Mouse (Mus musculus): ENCODE measurements around the gene Slc51a. TPM values are rescaled to one million over a fixed set of nuclear protein-coding genes. Genes with fewer than 3 reads are reported as not detected.
"Not testable (repeated sequence)": the region's sequence is repeated elsewhere in the genome, so short reads cannot be mapped to it uniquely, and the experiment has no call there.

Slc51a gene
- polyA plus RNA-seq, 1 experiment from 2014 or later, result 0.20 TPM

DNA sequence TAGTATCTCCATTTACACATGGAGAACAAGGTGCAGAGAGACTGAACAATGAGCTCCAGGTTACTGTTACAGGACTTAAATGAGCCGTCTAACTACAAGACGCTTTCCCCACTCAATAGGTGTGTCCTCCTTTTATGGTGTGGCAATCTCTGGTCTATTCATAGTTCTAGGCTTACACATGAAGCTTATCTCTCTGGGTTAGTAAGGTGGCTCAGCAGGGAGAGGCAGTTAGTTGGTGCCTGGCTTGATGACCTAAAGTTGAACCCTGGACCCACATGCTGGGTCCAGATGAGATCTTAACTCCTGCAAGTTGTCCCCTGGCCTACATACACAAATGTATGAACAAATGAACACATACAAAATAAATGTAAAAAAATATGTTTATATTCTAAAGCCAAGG is 24.3 kb downstream of the Slc51a start:
- no peak overlapping the region for H3K4me3 ChIP-seq (ENCODE audit: inconsistent target)
- H3K36me3 ChIP-seq (ENCODE audit: inconsistent target), result peaks cover 66% of the 10 kb centered on the region
- H3K27ac ChIP-seq, result no peak overlapping the region
- peaks cover 11% of the 10 kb centered on the region; the same call in 1 of the 2 replicates for H3K79me2 ChIP-seq (ENCODE audit: inconsistent target)
- 94% methylated on average over 2 of the region's 2 CpGs for WGBS (ENCODE audit: missing documents)

DNA sequence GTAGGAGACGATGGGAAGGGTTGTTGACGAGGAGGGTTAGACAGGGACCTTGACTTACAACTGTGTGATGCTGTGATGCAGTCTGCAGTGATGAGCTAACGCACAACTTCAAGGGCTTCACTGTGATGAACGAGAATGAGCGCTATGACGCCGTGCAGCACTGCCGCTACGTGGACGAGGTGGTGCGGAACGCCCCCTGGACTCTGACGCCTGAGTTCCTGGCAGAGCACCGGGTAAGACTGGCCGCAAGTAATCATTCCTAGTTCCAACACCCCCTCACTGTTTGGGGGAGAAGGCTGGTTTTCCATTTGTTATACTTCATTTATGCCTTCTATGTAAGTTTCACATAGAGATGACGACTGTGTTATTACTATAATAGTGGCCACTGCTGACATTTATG is 24.7 kb downstream of the Slc51a start:
- no peak overlapping the region for H3K4me3 ChIP-seq (ENCODE audit: inconsistent target)
- peaks cover 15% of the 10 kb centered on the region; the same call in 1 of the 2 replicates for H3K79me2 ChIP-seq (ENCODE audit: inconsistent target)
- no peak overlapping the region for H3K27ac ChIP-seq
- 97% methylated on average over 16 of the region's 16 CpGs for WGBS (ENCODE audit: missing documents)
- peaks cover 66% of the 10 kb centered on the region for H3K36me3 ChIP-seq (ENCODE audit: inconsistent target)

DNA sequence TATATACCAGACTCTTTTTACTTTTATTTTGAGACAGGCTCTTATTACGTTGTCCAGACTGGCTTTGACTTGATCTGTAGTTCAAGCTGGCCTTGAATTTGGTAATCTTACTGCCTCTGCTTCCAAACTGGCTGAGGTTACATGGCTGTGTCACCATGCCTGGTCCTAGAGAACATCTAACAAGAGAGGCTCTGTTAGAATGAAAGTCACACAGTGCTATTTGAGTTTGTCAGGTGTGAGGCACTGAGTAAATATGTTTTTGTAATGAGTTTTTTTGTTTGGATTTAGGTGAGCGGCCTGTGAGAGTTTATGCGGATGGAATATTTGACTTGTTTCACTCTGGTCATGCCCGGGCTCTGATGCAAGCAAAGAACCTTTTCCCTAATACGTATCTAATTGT is 26.0 kb downstream of the Slc51a start:
- Histone ChIP-seq H3K4me3 (ENCODE audit: inconsistent target) (no peak overlapping the region), H3K27ac (no peak overlapping the region), H3K36me3 (ENCODE audit: inconsistent target) (peaks cover 62% of the 10 kb centered on the region), H3K79me2 (ENCODE audit: inconsistent target) (peaks cover 19% of the 10 kb centered on the region; the same call in 1 of the 2 replicates)
- WGBS (ENCODE audit: missing documents), result 96% methylated on average over 5 of the region's 5 CpGs

DNA sequence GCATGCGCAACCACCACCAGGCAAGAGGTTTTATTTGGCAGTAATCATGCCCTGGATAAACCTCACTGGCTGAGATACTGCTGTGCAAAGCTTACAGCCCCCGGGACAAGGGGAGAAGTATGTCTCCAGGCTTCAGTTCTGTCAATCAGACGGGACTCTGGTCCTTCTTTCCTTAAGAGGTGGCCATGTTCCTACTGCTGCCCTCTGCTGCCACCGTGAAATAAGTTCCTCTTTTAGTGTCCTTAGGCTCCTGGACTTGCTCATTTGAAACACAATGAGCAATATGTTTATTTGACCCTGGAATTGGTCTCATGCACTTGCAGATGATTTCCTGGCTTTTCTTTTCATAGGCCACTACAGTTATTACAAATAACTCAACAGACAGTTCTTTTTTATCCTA is 27.2 kb downstream of the Slc51a start:
- Histone ChIP-seq H3K36me3 (ENCODE audit: inconsistent target) (peaks cover 62% of the 10 kb centered on the region), H3K27ac (no peak overlapping the region), H3K79me2 (ENCODE audit: inconsistent target) (peaks cover 19% of the 10 kb centered on the region; the same call in 1 of the 2 replicates), H3K4me3 (ENCODE audit: inconsistent target) (no peak overlapping the region)
- 41% methylated on average over 4 of the region's 4 CpGs for WGBS (ENCODE audit: missing documents)

DNA sequence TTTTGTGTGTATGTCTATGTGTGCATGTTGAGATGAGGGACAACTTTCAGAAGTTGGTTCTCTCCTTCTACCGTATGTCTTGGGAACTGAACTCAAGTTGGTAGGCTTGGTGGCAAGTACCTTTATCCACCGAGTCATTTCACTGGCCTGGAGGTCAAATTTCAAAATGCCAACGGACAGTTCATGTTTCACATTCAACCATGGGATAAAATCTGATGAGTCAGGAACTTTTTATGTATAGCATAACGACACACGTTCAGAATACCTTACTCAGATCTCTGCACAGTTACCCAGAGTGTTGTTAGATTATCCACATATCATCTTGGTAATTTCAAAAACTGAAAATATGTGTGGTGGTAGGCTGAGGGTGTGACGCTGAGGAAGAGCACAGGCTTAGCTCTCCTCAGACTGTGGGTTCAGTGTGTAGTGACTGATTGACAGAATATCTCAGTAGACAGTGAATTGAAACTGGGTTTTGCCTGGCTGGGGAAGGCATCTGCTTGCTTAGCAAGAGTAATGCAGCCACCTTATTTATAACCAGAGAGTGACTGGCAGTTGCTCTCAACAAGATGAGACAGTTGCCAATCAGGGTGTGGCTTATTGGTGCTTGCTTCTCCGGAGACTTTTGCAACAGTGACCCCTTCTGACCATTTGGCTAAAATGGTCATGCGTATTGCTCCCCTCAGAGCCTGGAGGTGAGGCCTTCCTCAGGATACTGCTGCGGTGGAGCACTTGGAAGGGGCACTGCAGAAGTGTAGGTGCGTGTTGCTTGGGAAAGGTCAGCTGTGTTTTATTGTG is 29.9 kb downstream of the Slc51a start:
- 58% methylated on average over 10 of the region's 10 CpGs for WGBS (ENCODE audit: missing documents)
- Histone ChIP-seq H3K36me3 (ENCODE audit: inconsistent target) (peaks cover 67% of the 10 kb centered on the region), H3K27ac (no peak overlapping the region), H3K4me3 (ENCODE audit: inconsistent target) (no peak overlapping the region), H3K79me2 (ENCODE audit: inconsistent target) (peaks cover 28% of the 10 kb centered on the region; the same call in 1 of the 2 replicates)

DNA sequence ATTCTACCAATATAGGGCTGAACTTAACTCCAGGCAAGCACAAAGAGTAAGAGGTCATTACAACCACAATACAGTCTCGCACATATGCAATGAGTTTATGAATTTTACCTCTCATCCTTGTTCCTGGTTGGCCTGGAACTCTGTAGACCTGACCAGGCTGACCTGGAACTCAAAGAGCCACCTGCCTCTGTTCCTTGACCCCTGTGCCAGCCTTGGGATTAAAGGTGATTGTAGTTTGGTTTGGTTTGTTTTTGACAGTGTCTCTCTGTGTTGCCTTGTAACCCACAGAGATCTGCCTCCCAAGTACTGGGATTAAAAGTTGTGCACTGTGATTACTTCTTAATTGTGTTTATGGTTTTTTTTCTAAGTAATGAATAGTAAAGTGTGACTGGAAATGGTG is 30.9 kb downstream of the Slc51a start:
- H3K36me3 ChIP-seq (ENCODE audit: inconsistent target), result peaks cover 67% of the 10 kb centered on the region
- peaks cover 38% of the 10 kb centered on the region; the same call in 1 of the 2 replicates for H3K79me2 ChIP-seq (ENCODE audit: inconsistent target)
- H3K4me3 ChIP-seq (ENCODE audit: inconsistent target), result no peak overlapping the region
- 100% methylated on average over 1 of the region's 1 CpGs for WGBS (ENCODE audit: missing documents)
- no peak overlapping the region for H3K27ac ChIP-seq

DNA sequence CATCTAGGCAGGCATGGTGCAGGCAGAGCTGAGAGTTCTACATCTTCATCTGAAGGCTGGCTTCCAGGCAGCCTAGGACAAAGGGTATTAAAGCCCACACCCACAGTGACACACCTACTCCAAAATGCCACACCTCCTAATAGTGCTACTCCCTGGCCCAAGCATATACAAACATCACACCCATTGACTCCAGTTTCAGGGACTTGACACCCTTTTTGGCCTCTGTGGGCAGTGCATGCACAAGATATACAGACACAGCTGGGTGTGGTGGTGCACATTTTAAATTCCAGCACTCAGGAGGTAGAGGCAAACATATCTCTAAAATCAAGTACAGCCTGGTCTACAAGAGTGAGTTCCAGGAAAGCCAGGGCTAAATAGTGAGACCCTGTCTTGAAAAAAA is 31.6 kb downstream of the Slc51a start:
- Histone ChIP-seq H3K4me3 (ENCODE audit: inconsistent target) (no peak overlapping the region), H3K79me2 (ENCODE audit: inconsistent target) (peaks cover 45% of the 10 kb centered on the region), H3K36me3 (ENCODE audit: inconsistent target) (peaks cover 70% of the 10 kb centered on the region), H3K27ac (no peak overlapping the region)

DNA sequence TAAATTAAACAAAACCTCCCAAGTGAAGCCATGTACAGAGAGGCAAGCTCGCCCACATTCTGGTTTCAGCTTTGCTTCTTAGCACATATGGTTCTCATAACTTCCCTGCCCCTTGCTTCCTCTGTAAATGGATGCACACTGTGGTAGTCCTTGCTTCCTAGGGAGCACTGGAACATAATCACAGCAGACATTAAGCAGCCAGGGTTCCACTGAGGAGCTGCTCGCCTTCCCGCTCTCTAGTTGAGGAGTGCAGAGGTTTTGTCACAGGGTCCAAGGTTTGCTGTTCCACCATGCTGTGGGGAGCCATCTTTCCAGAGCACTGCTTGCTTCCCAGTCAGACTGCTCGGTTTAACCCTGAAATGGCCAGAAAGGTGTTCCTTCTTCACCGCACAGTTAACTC is 33.0 kb downstream of the Slc51a start:
- Histone ChIP-seq H3K27ac (no peak overlapping the region), H3K36me3 (ENCODE audit: inconsistent target) (peaks cover 70% of the 10 kb centered on the region), H3K79me2 (ENCODE audit: inconsistent target) (peaks cover 59% of the 10 kb centered on the region), H3K4me3 (ENCODE audit: inconsistent target) (no peak overlapping the region)
- WGBS (ENCODE audit: missing documents), result 95% methylated on average over 5 of the region's 5 CpGs

DNA sequence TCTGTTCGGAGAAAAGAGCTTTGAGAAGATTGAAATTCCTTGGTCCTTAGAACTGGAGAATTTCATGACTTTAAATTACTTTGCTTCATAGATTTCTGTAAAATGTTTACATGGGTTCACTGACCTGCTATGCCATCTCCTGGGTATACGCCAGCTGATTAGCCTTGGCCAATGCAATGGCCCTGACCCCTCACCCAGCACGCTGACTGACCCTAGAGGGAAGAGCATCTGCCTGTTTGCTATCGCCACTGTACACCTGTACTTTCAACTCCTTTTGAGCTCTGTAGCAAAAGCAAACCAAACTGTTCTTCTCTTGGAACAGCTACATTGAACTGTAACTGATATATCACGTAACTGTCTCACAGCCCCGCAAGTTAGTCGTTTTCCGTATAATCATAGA is 34.6 kb downstream of the Slc51a start:
- H3K36me3 ChIP-seq (ENCODE audit: inconsistent target), result peaks cover 56% of the 10 kb centered on the region
- peaks cover 61% of the 10 kb centered on the region for H3K79me2 ChIP-seq (ENCODE audit: inconsistent target)
- H3K4me3 ChIP-seq (ENCODE audit: inconsistent target), result no peak overlapping the region
- no peak overlapping the region for H3K27ac ChIP-seq
- 93% methylated on average over 8 of the region's 8 CpGs for WGBS (ENCODE audit: missing documents)

DNA sequence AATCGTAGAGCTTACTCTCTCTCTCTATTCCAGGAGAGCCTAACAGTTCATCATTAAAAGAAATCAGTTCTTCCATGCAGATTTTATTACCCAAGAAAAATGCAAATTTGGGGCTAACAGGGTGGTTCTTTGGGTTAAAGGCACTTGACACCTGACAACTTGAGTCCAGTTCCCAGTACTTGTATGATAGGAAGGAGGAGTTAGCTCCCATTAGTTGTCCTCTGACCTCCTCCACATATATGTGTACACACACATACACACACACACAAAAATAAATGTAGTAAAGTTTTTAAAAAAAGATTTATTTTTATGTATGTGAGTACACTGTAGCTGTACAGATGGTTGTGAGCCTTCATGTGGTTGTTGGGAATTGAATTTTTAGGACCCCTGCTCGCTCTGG is 37.5 kb downstream of the Slc51a start:
- H3K79me2 ChIP-seq (ENCODE audit: inconsistent target), result peaks cover 86% of the 10 kb centered on the region
- H3K4me3 ChIP-seq (ENCODE audit: inconsistent target), result no peak overlapping the region
- WGBS (ENCODE audit: missing documents), result 96% methylated on average over 2 of the region's 2 CpGs
- peaks cover 34% of the 10 kb centered on the region for H3K36me3 ChIP-seq (ENCODE audit: inconsistent target)
- H3K27ac ChIP-seq, result no peak overlapping the region

DNA sequence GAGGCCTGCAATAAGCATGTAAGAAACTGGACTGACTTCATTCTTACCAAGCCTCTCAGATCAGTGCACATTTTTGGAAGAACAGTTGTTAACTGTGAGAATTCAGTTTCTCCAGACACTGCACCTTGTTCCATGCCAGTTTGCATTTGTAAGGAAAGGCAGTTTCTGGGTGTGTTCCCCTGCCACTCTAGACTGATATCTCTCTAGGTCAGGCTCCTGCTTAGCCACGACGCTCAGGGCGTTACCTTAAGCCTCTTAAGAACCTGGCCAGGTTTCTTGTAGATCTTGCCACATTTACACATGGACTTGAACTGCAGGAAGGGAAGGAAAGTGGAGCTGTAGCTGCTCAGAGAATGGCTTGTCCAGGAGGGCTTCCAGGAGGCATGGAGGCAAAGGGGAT is 38.0 kb downstream of the Slc51a start:
- peaks cover 88% of the 10 kb centered on the region for H3K79me2 ChIP-seq (ENCODE audit: inconsistent target)
- WGBS (ENCODE audit: missing documents), result 96% methylated on average over 3 of the region's 3 CpGs
- H3K4me3 ChIP-seq (ENCODE audit: inconsistent target), result no peak overlapping the region
- no peak overlapping the region for H3K27ac ChIP-seq
- H3K36me3 ChIP-seq (ENCODE audit: inconsistent target), result peaks cover 30% of the 10 kb centered on the region

DNA sequence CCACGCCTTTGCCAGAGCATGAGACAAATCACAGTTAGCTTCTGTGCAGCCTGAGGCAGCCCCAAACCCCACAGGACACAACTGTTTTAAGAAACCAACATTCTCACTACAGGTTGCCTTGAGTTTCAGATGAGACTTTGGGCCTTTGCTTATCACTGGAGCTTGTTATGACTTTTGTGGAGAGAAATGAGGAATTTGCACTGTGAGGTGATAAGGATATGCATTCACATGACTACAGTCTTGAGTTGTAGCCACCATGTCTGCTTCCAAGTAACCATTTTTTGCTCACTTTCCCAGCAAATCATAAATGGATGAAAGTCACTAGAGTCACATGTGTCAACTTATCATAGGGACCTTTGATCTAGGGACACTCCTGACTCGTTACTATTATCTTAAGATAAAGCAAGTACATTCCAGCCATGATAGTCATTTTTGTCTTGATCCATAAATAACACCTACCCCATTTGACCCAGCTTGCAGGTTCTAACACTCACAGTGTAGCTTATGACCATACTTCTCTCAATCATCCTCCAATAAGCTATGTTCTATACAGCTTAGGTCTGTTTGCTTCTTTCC is 41.0 kb downstream of the Slc51a start:
- H3K4me3 ChIP-seq (ENCODE audit: inconsistent target), result no peak overlapping the region
- H3K36me3 ChIP-seq (ENCODE audit: inconsistent target), result peaks cover 6% of the 10 kb centered on the region
- peaks cover 100% of the 10 kb centered on the region for H3K79me2 ChIP-seq (ENCODE audit: inconsistent target)
- H3K27ac ChIP-seq, result no peak overlapping the region
- WGBS (ENCODE audit: missing documents), result 86% methylated on average over 2 of the region's 2 CpGs

DNA sequence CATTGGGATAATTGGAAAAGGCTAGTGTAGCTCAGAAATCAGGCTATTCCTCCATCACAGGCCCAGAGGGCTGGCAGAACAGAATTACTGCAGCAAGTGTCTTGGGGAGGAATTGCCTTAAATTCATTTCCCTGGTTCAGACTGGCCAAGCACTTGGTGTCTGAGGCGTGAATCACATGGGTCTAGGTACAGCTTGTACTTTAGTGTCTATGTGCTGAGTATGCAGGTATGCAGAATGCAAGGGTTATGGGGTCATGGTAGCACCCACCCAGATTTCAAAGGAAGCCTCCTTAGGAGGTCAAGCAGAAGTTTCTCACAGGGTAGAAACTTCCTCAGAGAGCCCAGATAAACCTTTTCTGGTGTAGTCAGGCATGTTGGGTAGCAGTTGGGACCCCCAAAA is 42.1 kb downstream of the Slc51a start:
- 92% methylated on average over 1 of the region's 1 CpGs for WGBS (ENCODE audit: missing documents)
- no peak overlapping the region for H3K4me3 ChIP-seq (ENCODE audit: inconsistent target)
- H3K36me3 ChIP-seq (ENCODE audit: inconsistent target), result peaks cover 12% of the 10 kb centered on the region; the same call in 1 of the 2 replicates
- no peak overlapping the region for H3K27ac ChIP-seq
- peaks cover 100% of the 10 kb centered on the region for H3K79me2 ChIP-seq (ENCODE audit: inconsistent target)

DNA sequence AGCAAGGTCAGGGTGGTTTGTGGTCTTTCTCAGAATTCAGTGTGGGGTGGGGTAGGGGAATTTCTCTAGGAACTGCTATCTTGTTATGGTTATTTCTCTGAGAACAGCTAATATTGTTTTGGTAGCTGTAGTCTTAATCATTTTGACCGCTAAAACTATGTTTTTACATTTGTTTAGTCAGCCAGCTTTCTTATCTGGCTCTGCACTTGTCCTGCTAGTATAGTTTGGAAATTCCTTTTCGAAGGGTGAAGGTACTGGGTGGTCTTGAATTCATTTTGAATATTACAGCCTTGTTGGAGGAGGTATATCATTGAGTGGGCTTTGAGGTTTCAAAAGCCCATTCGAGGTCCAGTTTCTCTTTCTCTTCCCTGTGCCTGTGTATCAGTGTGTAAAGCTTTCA is 43.1 kb downstream of the Slc51a start:
- WGBS (ENCODE audit: missing documents), result 73% methylated on average over 3 of the region's 3 CpGs
- peaks cover 21% of the 10 kb centered on the region; the same call in 1 of the 2 replicates for H3K36me3 ChIP-seq (ENCODE audit: inconsistent target)

DNA sequence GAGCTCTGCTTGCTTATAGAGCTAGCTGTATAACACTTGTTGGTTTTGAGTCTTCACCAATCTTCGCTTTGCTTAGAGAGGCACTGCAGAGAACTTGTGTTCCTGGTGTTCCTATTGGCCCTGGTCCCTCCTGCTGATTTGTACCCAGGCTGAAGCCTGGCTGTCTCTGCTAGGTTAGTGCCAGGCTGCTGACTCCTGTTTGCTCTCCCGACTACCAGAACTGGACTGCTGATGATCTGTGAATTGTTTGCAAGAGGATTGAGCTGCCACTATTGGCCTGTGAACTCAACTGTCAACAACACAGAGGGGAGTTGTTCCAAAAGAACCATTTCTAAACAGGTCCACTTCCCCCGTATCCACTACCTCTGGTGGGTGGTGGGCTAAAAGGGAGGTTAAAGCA is 46.2 kb downstream of the Slc51a start:
- WGBS (ENCODE audit: missing documents), result 95% methylated on average over 3 of the region's 3 CpGs
- Histone ChIP-seq H3K36me3 (ENCODE audit: inconsistent target) (peaks cover 26% of the 10 kb centered on the region; the same call in 1 of the 2 replicates), H3K27ac (no peak overlapping the region), H3K79me2 (ENCODE audit: inconsistent target) (peaks cover 100% of the 10 kb centered on the region), H3K4me3 (ENCODE audit: inconsistent target) (no peak overlapping the region)

More for the DNA sequence above, 43.1 kb downstream of the Slc51a start:
- H3K79me2 ChIP-seq (ENCODE audit: inconsistent target), result peaks cover 100% of the 10 kb centered on the region
- not testable (repeated sequence) for H3K4me3 ChIP-seq (ENCODE audit: inconsistent target); H3K27ac ChIP-seq

Measured in macrophage (primary cell).